Mouse (Mus musculus): ENCODE data around the gene Lpcat4.
A peak's percentile ranks its signal among the peaks of the same experiment; 100 is the strongest.
"Not testable (repeated sequence)": the region's sequence is repeated elsewhere in the genome, so short reads cannot be mapped to it uniquely, and the experiment has no call there.

Gene Lpcat4

GRCm38 (mm10) chr2:112261748-112262653 is 22.7 kb downstream of the Lpcat4 start, which contains the start of gene Nop10:
TSS of gene Nop10 (plus strand) at chr2:112261926.
- peak; percentile 93 for DNase-seq (ENCODE audit: low read depth, low spot score)

GRCm38 (mm10) chr2:112262779-112263295 is 23.6 kb downstream of the Lpcat4 start:
- no peak for DNase-seq (ENCODE audit: low read depth, low spot score)

GRCm38 (mm10) chr2:112264364-112264763 is 25.1 kb downstream of the Lpcat4 start:
- no peak for DNase-seq (ENCODE audit: low read depth, low spot score)

GRCm38 (mm10) chr2:112265448-112266241 is 26.4 kb downstream of the Lpcat4 start, which contains the start of gene Slc12a6:
TSS of gene Slc12a6 (plus strand) at chr2:112265825.
- DNase-seq (ENCODE audit: low read depth, low spot score) = peak; percentile 91

GRCm38 (mm10) chr2:112266242-112266592 is 26.9 kb downstream of the Lpcat4 start, which contains the start of gene Gm21985:
TSS of gene Gm21985 (plus strand) at chr2:112266314.
- DNase-seq (ENCODE audit: low read depth, low spot score) = peak; percentile 47

- peak; percentile 23 for DNase-seq (ENCODE audit: low read depth, low spot score)
These were observed 27.5 kb downstream of the Lpcat4 start for GRCm38 (mm10) chr2:112266780-112267179.

GRCm38 (mm10) chr2:112267547-112268269 is 28.4 kb downstream of the Lpcat4 start:
- DNase-seq (ENCODE audit: low read depth, low spot score) = no peak

GRCm38 (mm10) chr2:112270011-112270410 is 30.7 kb downstream of the Lpcat4 start:
- DNase-seq (ENCODE audit: low read depth, low spot score) = no peak

- DNase-seq (ENCODE audit: low read depth, low spot score) = no peak
These were observed 33.6 kb downstream of the Lpcat4 start for GRCm38 (mm10) chr2:112272909-112273308.

- DNase-seq (ENCODE audit: low read depth, low spot score) = no peak
These were observed 34.2 kb downstream of the Lpcat4 start for GRCm38 (mm10) chr2:112273474-112273873.

GRCm38 (mm10) chr2:112276870-112277269 is 37.6 kb downstream of the Lpcat4 start:
- no peak for DNase-seq (ENCODE audit: low read depth, low spot score)

GRCm38 (mm10) chr2:112282846-112283245 is 43.6 kb downstream of the Lpcat4 start:
- DNase-seq (ENCODE audit: low read depth, low spot score) = no peak

- DNase-seq (ENCODE audit: low read depth, low spot score) = peak; percentile 74
These were observed 45.2 kb downstream of the Lpcat4 start for GRCm38 (mm10) chr2:112284363-112285030.

- DNase-seq (ENCODE audit: low read depth, low spot score) = no peak
These were observed 45.7 kb downstream of the Lpcat4 start for GRCm38 (mm10) chr2:112285031-112285390.

GRCm38 (mm10) chr2:112286062-112286461 is 46.8 kb downstream of the Lpcat4 start:
- DNase-seq (ENCODE audit: low read depth, low spot score) = not testable (repeated sequence)

- DNase-seq (ENCODE audit: low read depth, low spot score) = no peak
These were observed 47.8 kb downstream of the Lpcat4 start for GRCm38 (mm10) chr2:112287059-112287458.

GRCm38 (mm10) chr2:112289507-112289906 is 50.2 kb downstream of the Lpcat4 start:
- DNase-seq (ENCODE audit: low read depth, low spot score) = no peak

GRCm38 (mm10) chr2:112292823-112293222 is 53.6 kb downstream of the Lpcat4 start:
- DNase-seq (ENCODE audit: low read depth, low spot score) = no peak

GRCm38 (mm10) chr2:112296211-112296610 is 56.9 kb downstream of the Lpcat4 start:
- DNase-seq (ENCODE audit: low read depth, low spot score) = no peak

Data from mesoderm, embryonic 11.5 days (tissue).